Mouse (Mus musculus) ES-Bruce4 (cell line): Measurements from ENCODE around the gene Cks2. TPM values are rescaled to one million over a fixed set of nuclear protein-coding genes. Genes with fewer than 3 reads are reported as not detected.

Experiments
- H3K27ac ChIP-seq: 2 replicates; pipeline ENCODE4 v1.5.1; 2012; ENCODE audit warnings: low read length, inconsistent platforms; ENCODE audit not compliant: insufficient read depth
- H3K27me3 ChIP-seq: 2 replicates; pipeline ENCODE4 v1.6.1; 2012; ENCODE audit warnings: mild to moderate bottlenecking, low read length, inconsistent platforms; ENCODE audit not compliant: control insufficient read depth, poor library complexity, insufficient read depth, severe bottlenecking
- H3K36me3 ChIP-seq: 2 replicates; pipeline ENCODE4 v1.6.1; 2012; ENCODE audit warnings: inconsistent platforms, mild to moderate bottlenecking, low read length, moderate library complexity; ENCODE audit not compliant: control insufficient read depth, poor library complexity, insufficient read depth, severe bottlenecking
- H3K4me1 ChIP-seq: one replicate; pipeline ENCODE4 v1.8.1; 2011; ENCODE audit warnings: low read length; ENCODE audit not compliant: control insufficient read depth, insufficient read depth
- H3K4me3 ChIP-seq: 2 replicates; pipeline ENCODE4 v1.5.1; 2011; ENCODE audit warnings: low read depth, mild to moderate bottlenecking, low read length
- H3K9ac ChIP-seq: 2 replicates; pipeline ENCODE4 v1.6.1; 2012; ENCODE audit warnings: low read depth, mild to moderate bottlenecking, inconsistent platforms; ENCODE audit not compliant: poor library complexity, severe bottlenecking
- H3K9me3 ChIP-seq: replicated peaks from 2 replicates; pipeline ENCODE4 v1.6.1; 2012; ENCODE audit warnings: mild to moderate bottlenecking, low read length, inconsistent platforms; ENCODE audit not compliant: control insufficient read depth, poor library complexity, insufficient read depth, severe bottlenecking
- CTCF ChIP-seq: IDR thresholded peaks from one replicate; pipeline ENCODE4 v1.8.1; 2011; ENCODE audit warnings: low read depth, low read length
- EP300 ChIP-seq: IDR thresholded peaks from 2 replicates; pipeline ENCODE4 v1.6.1; 2011; ENCODE audit warnings: low read depth, low read length; ENCODE audit not compliant: insufficient read depth
- POLR2A ChIP-seq: IDR thresholded peaks from one replicate; pipeline ENCODE4 v1.8.1; 2011; ENCODE audit warnings: low read length; ENCODE audit not compliant: insufficient read depth
- polyA plus RNA-seq: library from polyadenylated mRNA; stranded (reverse); fragments of >200 nt; gene quantifications from 2 replicates; pipeline ENCODE4 v1.2.4, GENCODE M21; 2011; ENCODE audit warnings: low read depth; ENCODE audit not compliant: missing spikeins, insufficient read depth, insufficient read length

Gene Cks2
- polyA plus RNA-seq: 423 and 447 TPM in 2 replicates

GRCm38 (mm10) chr13:51644829-51645789 lies at the start of gene Cks2:
TSS of gene Cks2 (plus strand) at chr13:51645232.
- H3K4me3 ChIP-seq: peak within 1 kb of the TSS; percentile 95
- H3K4me1 ChIP-seq: no peaks in the 10 kb centered on the region
- H3K27me3 ChIP-seq: no peaks in the 10 kb centered on the region
- H3K9ac ChIP-seq: peak within 1 kb of the TSS; percentile 91
- peaks cover 25% of the 10 kb centered on the region for H3K36me3 ChIP-seq
- TF ChIP-seq EP300 (peak; percentile 80), CTCF (no peak), POLR2A (peak; percentile 92)
- H3K27ac ChIP-seq: peak within 1 kb of the TSS; percentile 79
- H3K9me3 ChIP-seq: no peaks in the 10 kb centered on the region

- TF ChIP-seq POLR2A (no peak), EP300 (no peak), CTCF (no peak)
- H3K4me3 ChIP-seq: peak overlapping the region; percentile 33; the same call in 1 of the 2 replicates
- H3K4me1 ChIP-seq: no peaks in the 10 kb centered on the region
- no peaks in the 10 kb centered on the region for H3K9me3 ChIP-seq
- no peaks in the 10 kb centered on the region for H3K27me3 ChIP-seq
- H3K27ac ChIP-seq: no peak overlapping the region
- H3K9ac ChIP-seq: no peak overlapping the region
- no peaks in the 10 kb centered on the region for H3K36me3 ChIP-seq
Observed at GRCm38 (mm10) chr13:51595404-51595803, 49.6 kb upstream of the Cks2 start.

- Histone ChIP-seq H3K27ac (no peak overlapping the region), H3K9ac (no peak overlapping the region), H3K36me3 (no peaks in the 10 kb centered on the region), H3K27me3 (no peaks in the 10 kb centered on the region), H3K9me3 (no peaks in the 10 kb centered on the region), H3K4me3 (no peak overlapping the region), H3K4me1 (no peaks in the 10 kb centered on the region)
- no peak for TF ChIP-seq EP300
- TF ChIP-seq CTCF: no peak
Observed at GRCm38 (mm10) chr13:51598063-51598462, 47.0 kb upstream of the Cks2 start.

- Histone ChIP-seq H3K27ac (no peak overlapping the region), H3K9me3 (no peaks in the 10 kb centered on the region), H3K4me1 (peaks cover 2% of the 10 kb centered on the region), H3K36me3 (no peaks in the 10 kb centered on the region), H3K27me3 (no peaks in the 10 kb centered on the region), H3K4me3 (no peak overlapping the region), H3K9ac (no peak overlapping the region)
- no peak for TF ChIP-seq POLR2A
- no peak for TF ChIP-seq EP300
- TF ChIP-seq CTCF: no peak
Observed at GRCm38 (mm10) chr13:51600169-51600568, 44.9 kb upstream of the Cks2 start.

DNA sequence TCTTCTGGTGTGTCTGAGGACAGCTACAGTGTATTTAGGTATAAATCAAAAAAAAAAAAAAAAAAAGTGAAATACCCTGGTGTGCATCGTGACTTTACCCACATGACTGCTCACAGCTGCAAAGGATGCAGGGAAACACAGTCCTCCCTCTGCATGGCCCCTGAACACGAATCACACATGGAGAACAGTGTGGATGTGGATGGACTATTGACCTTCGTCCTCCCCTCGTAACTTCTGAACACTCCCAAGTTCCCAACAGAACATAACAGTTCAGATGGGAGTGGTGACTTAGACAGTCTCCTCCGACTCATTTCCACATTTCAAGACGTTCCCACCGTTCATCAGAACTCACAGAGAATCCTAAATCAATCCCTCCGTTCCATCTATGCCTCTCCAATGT lies 42.3 kb upstream of the Cks2 start:
- TF ChIP-seq EP300: no peak
- TF ChIP-seq CTCF: no peak
- TF ChIP-seq POLR2A: no peak
- Histone ChIP-seq H3K4me3 (no peak overlapping the region), H3K9ac (no peak overlapping the region), H3K4me1 (peaks cover 2% of the 10 kb centered on the region), H3K36me3 (no peaks in the 10 kb centered on the region), H3K27ac (no peak overlapping the region), H3K9me3 (no peaks in the 10 kb centered on the region), H3K27me3 (no peaks in the 10 kb centered on the region)
